Mouse (Mus musculus): ENCODE data around the gene Zdhhc19.
A peak's percentile ranks its signal among the peaks of the same experiment; 100 is the strongest.
"Not testable (repeated sequence)": the region's sequence is repeated elsewhere in the genome, so short reads cannot be mapped to it uniquely, and the experiment has no call there.

Gene Zdhhc19

GRCm38 (mm10) chr16:32487234-32488111 is 8.6 kb upstream of the Zdhhc19 start, which contains the start of gene Slc51a:
Slc51a (minus strand) TSS chr16:32487879.
- DNase-seq: no peak

- no peak for DNase-seq
Measured at GRCm38 (mm10) chr16:32488939-32489338, 7.1 kb upstream of the Zdhhc19 start.

DNA sequence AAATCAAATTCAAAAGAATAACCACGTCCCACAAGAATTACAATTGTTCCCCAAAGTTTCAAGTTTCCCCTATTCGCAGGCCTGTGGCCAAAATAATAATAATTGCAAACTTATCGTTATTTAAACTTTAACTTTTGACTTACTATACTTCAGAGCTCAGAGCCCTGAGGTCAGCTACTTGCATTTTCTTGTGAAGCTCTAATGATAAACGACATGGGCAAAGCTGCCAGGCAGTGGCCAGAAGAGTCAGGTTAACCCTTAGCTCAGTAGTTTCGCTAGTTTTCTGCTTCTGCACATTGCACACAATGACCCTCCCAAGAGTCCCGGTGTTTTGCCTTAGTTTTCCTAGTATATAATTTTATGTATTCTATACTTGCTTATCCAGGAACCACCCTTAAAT is 1.7 kb upstream of the Zdhhc19 start:
- not testable (repeated sequence) for DNase-seq

GRCm38 (mm10) chr16:32498996-32499395 is 2.9 kb downstream of the Zdhhc19 start:
- DNase-seq: no peak

GRCm38 (mm10) chr16:32499430-32500037 is 3.5 kb downstream of the Zdhhc19 start:
- DNase-seq: peak; percentile 89

- DNase-seq: no peak
Measured at GRCm38 (mm10) chr16:32501459-32501858, 5.4 kb downstream of the Zdhhc19 start.

DNA sequence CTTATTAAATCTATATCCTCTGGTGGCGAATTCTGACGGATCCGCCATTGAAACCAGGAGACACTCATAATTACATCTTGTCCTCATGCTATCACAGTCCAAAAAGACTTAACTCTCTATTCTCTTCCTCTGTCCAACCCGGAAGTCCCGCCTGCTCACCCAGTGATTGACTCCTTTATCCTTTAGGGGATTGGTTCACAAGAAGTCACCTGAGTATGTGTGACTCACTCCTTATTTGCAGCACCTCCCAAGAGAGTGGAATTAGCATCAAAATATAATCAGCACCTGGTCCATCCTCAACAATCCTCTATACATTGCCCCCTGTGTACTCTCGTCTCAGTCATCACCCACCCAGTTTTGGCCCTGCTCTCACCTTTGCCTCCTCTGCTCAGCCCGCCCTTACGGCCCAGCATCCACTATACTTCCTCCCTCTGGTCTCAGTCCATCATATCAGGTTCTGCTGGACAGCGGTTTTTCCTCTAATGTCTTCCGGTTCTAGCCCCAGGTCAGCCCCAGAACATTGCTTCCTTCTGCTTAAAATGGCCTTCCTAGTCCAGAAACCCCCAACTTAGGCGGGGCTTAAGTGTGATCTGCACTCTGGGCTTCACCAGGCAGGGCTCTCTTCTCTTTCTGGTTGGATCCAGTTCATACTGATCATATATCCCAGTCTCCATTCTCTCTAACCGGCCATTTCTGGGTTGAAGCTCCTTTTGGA is 6.7 kb downstream of the Zdhhc19 start:
- no peak for DNase-seq

DNA sequence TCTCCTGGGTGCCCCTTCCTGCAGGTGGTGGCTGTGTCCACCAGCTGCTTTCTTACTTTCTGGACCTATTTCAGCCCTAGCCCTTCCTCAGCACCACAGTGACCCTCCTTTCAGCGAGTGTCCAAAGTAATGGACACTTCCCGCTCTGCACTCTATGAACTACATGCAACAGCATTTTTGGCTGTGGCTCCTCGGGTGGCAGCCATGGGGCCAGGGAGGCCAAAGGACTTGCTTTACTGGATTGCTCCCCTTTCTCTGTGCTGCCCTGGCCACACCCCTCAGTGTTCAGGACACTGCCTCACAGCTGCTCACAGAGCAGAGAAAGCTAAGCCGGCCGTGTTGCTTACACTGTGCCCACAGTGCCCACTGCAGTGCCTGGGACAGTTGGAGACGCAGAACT is 7.6 kb downstream of the Zdhhc19 start:
- no peak for DNase-seq

GRCm38 (mm10) chr16:32506298-32506697 is 10.2 kb downstream of the Zdhhc19 start:
- no peak for DNase-seq

DNA sequence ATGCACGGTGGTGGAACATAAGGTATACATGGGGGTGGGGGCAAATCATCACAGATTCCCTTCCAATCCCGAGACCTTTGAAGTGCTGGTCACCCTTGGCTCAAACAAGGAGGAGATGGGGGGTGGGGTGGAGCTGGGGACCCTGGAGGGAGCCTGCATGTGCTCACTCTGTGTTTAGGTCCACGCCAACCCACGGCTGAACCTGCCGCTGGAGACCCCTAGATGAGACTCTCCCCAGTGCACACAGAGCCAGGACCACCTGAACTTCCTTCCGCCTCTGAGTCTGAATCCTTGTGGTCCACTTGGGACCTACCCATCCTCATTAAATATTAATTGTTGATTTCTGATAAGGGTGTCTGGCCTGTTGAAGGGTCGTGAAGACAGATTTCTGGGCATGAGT is 10.8 kb downstream of the Zdhhc19 start:
- no peak for DNase-seq

DNA sequence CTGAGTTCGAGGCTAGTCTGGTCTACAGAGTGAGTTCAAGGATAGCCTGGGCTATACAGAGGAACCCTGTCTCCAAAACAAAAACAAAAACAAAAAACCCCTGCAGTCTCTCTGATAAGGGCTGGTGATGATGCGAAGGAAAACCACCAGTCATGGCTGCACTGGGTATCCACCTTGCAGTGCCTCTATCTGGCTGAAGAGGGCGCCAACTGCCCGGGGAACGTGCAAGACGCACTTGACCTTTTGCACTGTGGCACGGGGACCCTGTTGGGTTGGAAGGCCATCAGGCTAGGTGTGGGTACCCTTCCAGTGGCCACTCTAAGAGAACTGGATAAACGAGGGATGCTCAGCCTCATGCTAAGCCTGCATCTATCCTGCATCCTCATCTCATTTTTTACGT is 11.3 kb downstream of the Zdhhc19 start:
- DNase-seq: peak; percentile 68

DNA sequence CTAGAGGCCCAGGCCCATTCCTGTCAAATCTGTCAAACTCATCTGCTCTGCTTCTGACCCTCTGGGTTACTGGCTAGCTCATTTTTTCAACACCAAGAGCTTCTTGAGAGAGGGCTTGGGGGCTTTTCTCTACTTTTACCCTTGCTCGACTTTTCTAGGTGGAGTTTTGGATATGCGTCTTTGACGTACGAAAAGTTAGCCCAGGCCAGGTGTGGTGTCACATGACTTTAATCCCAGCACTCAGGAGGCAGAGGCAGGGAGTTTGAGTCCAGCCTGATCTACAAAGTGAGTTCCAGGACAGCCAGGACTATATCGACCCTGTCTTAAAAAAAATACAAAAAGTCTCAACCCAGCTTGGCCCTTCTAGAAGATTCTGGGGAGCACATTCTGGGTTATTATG is 12.0 kb downstream of the Zdhhc19 start:
- DNase-seq: no peak

DNA sequence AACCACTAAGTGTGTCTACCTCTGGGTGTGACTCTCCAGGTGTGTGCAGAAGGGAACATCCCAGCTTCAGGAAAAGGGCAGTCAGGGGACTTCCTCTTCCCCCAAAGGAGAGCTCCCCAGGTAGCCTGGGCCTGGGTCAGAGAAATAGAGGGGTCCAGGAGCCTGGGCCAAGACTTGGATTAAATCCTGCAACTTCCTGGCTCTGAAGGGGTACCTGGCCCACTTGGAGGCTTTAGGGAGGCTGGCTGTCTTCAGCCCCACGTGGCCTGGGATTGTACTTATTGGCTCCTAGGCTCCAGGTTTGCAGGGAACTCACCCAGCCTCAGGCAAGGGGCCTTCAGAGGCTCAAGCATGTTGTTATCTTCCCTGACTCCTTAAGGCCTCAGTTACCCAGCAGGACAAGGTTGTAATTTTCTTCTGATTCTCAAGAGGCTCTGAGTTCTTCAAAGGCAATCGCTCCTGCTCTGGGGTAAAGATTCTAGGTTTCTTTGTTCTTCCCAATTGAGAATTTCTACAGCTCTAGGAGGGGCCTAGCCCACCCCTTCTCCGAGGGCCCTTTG is 12.5 kb downstream of the Zdhhc19 start:
- DNase-seq: no peak

GRCm38 (mm10) chr16:32509066-32509942 is 13.2 kb downstream of the Zdhhc19 start:
- DNase-seq: no peak

DNA sequence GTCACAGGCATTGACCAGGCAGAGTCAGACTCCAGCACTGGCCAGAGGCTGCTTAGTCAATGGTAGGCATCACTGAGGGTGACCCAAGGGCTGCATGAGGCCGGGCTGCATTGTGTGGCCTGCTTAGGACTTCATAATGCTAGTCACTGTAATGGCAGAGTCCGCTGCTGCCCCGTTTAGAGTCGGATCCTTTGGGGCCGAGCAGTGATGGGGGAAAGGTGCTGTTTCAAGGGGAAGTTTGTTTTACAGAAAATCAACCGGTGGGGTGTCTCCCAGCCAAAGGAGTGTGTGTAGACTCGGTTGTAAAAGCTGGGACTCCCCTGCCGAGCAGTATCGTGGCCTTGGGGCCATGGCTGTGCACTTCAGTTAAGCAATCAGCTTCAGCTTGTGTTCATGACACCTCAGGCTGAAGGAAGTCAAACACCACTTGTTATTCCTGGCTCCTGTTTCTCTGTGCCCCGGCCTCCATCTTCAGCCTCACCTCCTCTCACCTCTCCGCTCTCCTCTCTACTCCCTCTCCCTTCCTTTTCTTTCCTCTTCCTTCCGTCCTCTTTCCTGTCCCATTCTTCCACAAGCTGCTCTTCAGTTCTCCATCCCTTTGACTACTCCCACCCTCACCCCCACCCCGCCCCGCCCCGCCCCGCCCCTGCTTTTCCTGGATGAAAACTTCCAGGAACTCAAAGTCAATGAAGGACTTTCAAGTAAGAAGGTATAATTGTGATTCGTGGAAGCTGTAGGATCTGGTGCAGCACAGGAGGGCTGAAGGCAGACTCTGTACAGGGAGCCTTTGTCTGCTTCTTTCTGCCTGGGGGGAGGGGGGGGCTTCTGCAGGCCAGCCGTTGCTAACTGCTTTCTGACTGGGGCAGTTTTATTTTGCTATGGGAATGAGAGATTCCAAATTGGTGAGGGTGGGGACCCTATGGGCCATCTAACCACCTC is 14.6 kb downstream of the Zdhhc19 start:
- DNase-seq: no peak

DNA sequence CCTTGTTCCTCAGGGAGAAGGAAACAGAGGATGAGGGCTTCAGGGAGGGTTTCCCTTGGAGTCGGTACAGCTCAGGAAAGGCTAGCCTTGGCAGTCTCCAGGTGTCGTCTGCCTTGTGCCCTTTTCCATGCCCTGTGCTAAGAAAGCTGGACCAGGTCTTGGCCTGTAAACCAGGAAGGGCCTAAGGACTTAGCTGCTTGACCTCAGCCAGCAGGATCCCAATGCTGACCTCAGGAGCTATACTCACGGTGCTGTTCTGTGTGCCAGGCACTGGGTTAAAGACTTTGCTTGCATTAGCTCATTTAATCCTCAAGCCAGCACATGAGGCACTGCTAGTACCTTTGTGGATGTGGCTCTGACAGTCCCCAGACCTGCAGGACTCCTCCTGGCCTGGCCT is 15.3 kb downstream of the Zdhhc19 start:
- no peak for DNase-seq

DNA sequence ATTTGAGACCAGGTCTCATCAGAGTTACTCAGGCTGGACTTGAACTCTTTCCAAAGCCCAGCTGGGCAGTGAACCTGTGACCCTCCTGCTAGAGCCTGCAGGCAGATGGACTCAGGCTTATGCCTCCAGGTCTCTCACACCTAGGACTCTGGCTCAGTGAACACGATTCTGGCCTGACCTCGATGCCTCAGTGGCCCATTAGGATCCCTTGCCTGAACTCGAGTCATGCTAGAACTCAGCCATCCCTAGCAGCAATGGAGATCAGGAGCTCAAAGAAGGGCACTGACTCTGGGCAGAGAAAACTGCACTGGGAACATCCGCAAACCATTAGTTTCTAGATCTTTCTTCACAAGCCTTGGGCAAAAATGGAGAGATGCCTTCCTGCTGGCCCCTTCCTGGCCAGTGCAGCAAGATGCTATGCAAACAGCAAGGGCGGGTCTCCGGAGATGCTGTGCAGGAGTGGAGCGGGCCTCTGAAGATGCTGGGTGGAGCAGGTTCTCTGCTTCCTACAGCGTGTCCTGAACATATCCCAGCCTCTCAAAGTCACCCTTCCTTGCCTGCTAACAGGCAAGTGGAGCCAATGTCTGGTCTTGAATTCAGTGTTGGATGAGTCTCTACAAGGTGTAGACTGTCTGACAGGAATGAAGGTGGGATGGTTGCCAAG is 15.9 kb downstream of the Zdhhc19 start:
- DNase-seq: no peak

DNA sequence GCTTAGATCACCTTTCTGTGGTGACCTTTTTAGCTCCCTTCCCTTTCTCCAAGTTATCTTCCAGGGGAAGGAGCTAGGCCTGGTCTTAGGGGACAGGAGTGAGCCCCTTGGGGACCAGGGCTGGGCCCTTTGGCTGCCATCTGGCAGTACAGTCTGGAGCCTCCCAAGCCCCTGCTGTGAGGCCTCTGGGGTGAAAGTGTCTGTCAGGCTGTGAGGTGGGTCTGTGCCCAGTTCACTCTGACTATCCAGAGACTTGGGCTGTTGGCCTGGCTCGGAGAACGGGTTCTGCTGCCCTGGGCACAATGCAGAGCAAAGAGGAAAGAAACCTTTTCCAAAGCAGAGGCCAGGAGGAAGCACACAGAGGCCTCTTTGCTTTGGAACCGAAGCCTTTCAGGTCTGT is 16.9 kb downstream of the Zdhhc19 start:
- no peak for DNase-seq

- DNase-seq: no peak
Measured at GRCm38 (mm10) chr16:32513401-32513800, 17.3 kb downstream of the Zdhhc19 start.

- no peak for DNase-seq
Measured at GRCm38 (mm10) chr16:32513948-32514347, 17.9 kb downstream of the Zdhhc19 start.

Measured in lung, postnatal 14 days (tissue).